Mouse (Mus musculus) forebrain, embryonic 13.5 days (tissue): ENCODE data around the gene Dlgap1. TPM values are rescaled to one million over a fixed set of nuclear protein-coding genes. Genes with fewer than 3 reads are reported as not detected.

Experiments used
- ATAC-seq: fragments of 200-750 bp; cut with Nextera tagmentation; 2 replicates; pipeline ENCODE4 v1.8.0; 2017
- H3K27ac ChIP-seq: fragments of 300-500 bp; sonication (generic); 2 replicates; pipeline ENCODE4 v1.5.1; 2015; ENCODE audit warnings: inconsistent platforms, mild to moderate bottlenecking, moderate library complexity
- H3K27me3 ChIP-seq: fragments of 300-500 bp; sonication (generic); 2 replicates; pipeline ENCODE4 v1.6.1; 2015; ENCODE audit warnings: mild to moderate bottlenecking, inconsistent platforms
- H3K36me3 ChIP-seq: fragments of 300-500 bp; sonication (generic); 2 replicates; pipeline ENCODE4 v1.6.1; 2015; ENCODE audit warnings: mild to moderate bottlenecking, inconsistent platforms; ENCODE audit not compliant: poor library complexity, severe bottlenecking
- H3K4me1 ChIP-seq: fragments of 300-500 bp; sonication (generic); 2 replicates; pipeline ENCODE4 v1.6.1; 2015; ENCODE audit warnings: inconsistent platforms
- H3K4me2 ChIP-seq: fragments of 300-500 bp; sonication (generic); 2 replicates; pipeline ENCODE4 v1.6.1; 2015; ENCODE audit warnings: inconsistent platforms, mild to moderate bottlenecking, moderate library complexity
- H3K4me3 ChIP-seq: fragments of 300-500 bp; sonication (generic); 2 replicates; pipeline ENCODE4 v1.5.1; 2015; ENCODE audit warnings: mild to moderate bottlenecking, inconsistent platforms
- H3K9ac ChIP-seq: fragments of 300-500 bp; sonication (generic); 2 replicates; pipeline ENCODE4 v1.6.1; 2015; ENCODE audit warnings: mild to moderate bottlenecking, inconsistent platforms
- H3K9me3 ChIP-seq: fragments of 300-500 bp; sonication (generic); replicated peaks from 2 replicates; pipeline ENCODE4 v1.6.1; 2016; ENCODE audit warnings: inconsistent platforms
- WGBS: fragments of 180-500 bp; shearing (Covaris S2); methylation state at CpG from one replicate; pipeline ENCODE4 v1.1.7; 2015; 5-methylcytosine and 5-hydroxymethylcytosine counted together
- polyA plus RNA-seq: library from polyadenylated mRNA; unstranded; fragments of >200 nt; fragmentation: Nextera tagmentation; extraction: Ambion mirVana; gene quantifications from 2 replicates; pipeline ENCODE4 v1.2.1, GENCODE M21; 2015

Gene Dlgap1
- polyA plus RNA-seq, 1 experiment from 2014 or later: 9.3 TPM

DNA sequence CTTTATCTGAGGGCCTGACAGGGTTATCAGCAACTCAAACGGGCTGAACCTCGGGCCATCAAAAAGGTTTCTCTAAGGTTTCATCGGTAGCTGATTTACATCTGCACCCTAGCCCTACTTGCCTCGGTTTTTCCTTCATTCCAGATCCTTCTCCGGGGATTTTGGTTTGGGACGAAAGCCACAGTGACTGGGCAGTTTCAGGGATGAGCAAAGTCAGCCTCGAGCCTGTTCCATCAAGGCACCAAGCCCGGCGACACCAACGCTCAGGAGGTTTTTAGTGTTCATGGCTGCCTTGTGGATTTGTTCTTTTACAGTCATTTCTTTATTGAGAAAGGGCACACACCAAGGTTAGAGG, 779.6 kb downstream of the Dlgap1 start:
- H3K9me3 ChIP-seq: no peaks in the 10 kb centered on the region
- peaks cover 31% of the 10 kb centered on the region for H3K4me1 ChIP-seq
- peak overlapping the region; percentile 31; the same call in 1 of the 2 replicates for H3K4me3 ChIP-seq
- peaks cover 20% of the 10 kb centered on the region for H3K27me3 ChIP-seq
- ATAC-seq: no peak
- WGBS: 9% methylated on average over 10 of the region's 10 CpGs
- no peak overlapping the region for H3K27ac ChIP-seq
- H3K36me3 ChIP-seq: no peaks in the 10 kb centered on the region
- H3K4me2 ChIP-seq: peak overlapping the region; percentile 64
- H3K9ac ChIP-seq: no peak overlapping the region

DNA sequence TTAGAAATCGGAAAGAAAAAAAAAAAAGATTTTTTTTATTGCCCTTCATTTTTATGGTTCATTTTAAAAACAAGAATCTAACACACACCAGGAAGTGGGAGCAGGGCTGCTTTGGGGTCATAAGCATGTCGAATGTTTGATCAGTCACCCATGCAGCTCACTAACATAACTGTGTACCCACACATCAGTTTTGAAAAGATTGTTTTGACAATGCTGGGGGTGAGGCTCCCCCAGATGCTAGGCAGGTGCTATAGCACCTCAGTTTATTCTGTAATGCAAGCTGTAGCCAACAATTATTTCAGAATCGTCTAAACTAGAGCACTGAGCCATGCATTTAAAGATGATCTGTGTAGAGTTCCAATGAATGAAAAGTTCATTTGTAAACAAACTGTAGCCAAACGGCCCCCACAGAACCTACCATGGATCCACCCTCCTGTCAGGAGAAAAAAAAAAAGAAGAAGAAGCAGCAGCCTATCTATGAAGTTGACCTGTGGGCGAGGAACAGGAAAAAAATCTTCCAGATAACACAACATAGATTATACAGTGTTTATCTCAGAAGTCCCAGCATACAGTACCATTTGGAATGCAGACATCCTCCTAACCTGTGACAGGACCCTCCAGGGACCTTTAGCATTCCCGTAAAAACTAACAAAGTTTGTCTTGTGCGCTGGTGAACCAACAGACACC, 780.2 kb downstream of the Dlgap1 start:
- no peaks in the 10 kb centered on the region for H3K9me3 ChIP-seq
- H3K4me2 ChIP-seq: no peak overlapping the region
- WGBS: 47% methylated on average over 7 of the region's 7 CpGs
- H3K27ac ChIP-seq: no peak overlapping the region
- H3K9ac ChIP-seq: no peak overlapping the region
- H3K4me1 ChIP-seq: peaks cover 31% of the 10 kb centered on the region
- no peak for ATAC-seq
- no peak overlapping the region for H3K4me3 ChIP-seq
- H3K36me3 ChIP-seq: no peaks in the 10 kb centered on the region
- peaks cover 24% of the 10 kb centered on the region for H3K27me3 ChIP-seq

DNA sequence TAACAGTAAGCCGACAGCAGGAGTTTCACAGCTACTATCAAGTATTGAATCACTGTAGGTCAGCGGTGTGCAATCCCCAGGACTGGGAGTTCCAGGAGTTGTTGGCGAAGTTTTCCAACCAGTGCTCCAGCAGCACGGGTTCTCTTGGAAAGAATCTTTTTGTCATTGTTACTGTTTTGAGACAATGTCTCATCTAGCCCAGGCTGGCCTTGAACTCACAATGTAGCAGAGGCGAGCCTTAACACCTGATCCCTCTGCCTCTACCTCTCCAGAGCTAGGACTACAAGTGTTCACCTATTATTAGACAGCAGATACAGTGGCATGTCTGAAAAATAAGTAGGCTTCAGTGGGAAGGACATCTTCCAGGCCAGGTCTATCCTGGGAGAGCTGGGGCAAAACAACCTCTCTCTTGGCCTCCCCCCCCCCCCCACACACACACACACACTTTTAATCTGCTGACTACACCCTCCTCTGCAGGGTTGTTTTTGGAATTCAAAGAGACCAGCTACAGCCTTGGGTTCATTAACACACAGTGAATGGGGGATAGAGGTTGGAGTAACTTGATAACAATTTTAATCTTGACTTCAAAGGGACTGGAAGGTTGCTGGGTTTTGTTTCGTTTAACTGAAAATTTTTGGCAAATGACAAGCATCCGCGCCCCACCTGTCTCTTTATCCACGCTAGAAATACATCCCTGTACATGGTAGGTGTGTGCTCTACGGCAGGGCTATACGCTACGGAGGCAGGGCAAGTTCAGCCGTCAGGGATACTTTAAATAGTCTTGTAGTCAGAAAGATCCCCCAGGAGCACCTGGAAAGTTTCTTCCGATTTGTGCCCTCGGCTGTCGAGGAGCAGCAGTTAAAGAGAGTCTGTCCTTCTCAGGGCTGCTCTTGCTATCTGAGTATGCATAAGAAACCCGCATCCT, 781.6 kb downstream of the Dlgap1 start:
- WGBS: 35% methylated on average over 17 of the region's 17 CpGs
- no peaks in the 10 kb centered on the region for H3K36me3 ChIP-seq

DNA sequence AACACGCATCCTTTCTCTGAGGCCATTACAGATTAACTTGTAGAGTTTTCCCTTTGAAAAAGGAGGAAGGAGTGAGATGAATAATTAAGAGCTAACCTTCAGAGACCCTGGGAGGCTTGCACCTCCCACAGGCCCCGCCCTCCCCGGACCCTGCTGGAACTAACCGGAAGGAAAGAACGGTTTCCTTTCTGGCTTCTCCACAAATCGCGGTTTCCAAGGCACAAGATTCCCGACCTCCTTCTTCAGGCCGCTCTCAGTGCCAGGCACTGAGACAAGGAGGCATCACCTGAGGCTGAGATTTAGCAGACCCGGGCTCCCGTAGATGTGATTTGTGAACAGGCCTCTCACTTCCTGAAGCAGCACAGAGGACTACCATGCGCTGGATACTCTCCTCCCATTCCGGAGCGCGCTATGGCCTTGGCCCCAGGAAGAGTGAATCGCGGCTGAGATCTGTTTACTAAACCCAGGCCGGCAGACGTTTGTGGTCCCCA, 782.3 kb downstream of the Dlgap1 start:
- whole genome bisulfite sequencing: 7% methylated on average over 19 of the region's 19 CpGs
- Histone ChIP-seq H3K9ac (peak overlapping the region; percentile 45), H3K27me3 (peaks cover 30% of the 10 kb centered on the region)

More for the DNA sequence above, 781.6 kb downstream of the Dlgap1 start:
- H3K4me1 ChIP-seq: peaks cover 36% of the 10 kb centered on the region
- H3K4me2 ChIP-seq: peak overlapping the region; percentile 60
- no peak overlapping the region for H3K9ac ChIP-seq
- peaks cover 30% of the 10 kb centered on the region for H3K27me3 ChIP-seq
- no peak for ATAC-seq
- H3K4me3 ChIP-seq: no peak overlapping the region
- H3K27ac ChIP-seq: no peak overlapping the region
- H3K9me3 ChIP-seq: no peaks in the 10 kb centered on the region

DNA sequence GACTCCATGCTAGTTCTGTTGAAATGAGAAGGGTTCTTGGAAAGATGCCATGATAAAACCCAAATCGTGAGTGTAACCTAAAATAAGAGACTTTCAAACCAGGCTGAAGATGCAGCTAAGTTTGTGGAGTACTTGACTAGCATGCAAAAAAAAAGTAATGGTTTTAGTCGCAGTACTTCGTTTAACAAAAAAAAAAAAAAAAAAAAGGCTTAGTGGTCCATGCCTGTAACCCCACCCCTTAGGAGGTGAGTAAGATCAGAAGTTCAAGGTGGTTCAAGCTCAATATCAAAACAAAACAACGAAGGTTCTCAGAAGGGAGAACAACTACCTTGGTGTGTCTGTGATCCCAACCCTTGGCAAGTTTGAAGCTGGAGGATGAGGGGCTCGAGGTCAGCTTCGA, 782.8 kb downstream of the Dlgap1 start:
- Histone ChIP-seq H3K9me3 (no peaks in the 10 kb centered on the region), H3K27me3 (peaks cover 25% of the 10 kb centered on the region), H3K27ac (no peak overlapping the region), H3K36me3 (no peaks in the 10 kb centered on the region), H3K9ac (peak overlapping the region; percentile 45; the same call in 1 of the 2 replicates), H3K4me2 (peak overlapping the region; percentile 60), H3K4me1 (peaks cover 38% of the 10 kb centered on the region), H3K4me3 (no peak overlapping the region)
- WGBS: 58% methylated on average over 6 of the region's 6 CpGs
- ATAC-seq: no peak

More for the DNA sequence above, 782.3 kb downstream of the Dlgap1 start:
- peaks cover 40% of the 10 kb centered on the region for H3K4me1 ChIP-seq
- no peak overlapping the region for H3K27ac ChIP-seq
- H3K4me2 ChIP-seq: peak overlapping the region; percentile 60
- ATAC-seq: no peak
- no peaks in the 10 kb centered on the region for H3K36me3 ChIP-seq
- peak overlapping the region; percentile 33 for H3K4me3 ChIP-seq
- no peaks in the 10 kb centered on the region for H3K9me3 ChIP-seq

DNA sequence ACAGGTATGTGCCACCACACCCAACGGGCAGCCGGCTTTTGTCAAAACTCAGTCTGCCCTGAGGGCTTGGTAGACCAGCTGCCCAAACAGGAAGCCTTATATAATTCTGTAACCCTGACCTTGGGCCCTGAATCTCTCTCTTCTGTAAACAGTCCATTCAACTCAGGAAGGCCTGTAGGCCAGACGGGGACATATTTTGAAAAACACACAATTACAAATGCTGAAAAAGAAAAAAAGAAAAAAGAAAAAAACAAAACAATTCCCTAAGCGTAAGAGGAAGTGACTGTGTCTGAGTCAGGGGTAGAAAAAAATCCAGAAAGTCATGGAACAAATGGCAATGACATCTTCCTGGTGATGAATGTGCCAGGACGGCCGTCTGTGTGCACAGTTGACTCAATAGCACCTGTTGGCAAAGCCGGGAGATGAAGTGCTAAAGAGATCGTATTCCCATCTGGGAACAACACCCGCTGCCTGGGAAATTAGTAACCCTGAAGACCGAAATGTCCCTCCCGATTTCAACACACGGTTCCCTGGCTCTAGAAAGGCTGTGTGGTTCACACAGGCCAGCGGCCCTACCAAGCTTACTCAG, 784.7 kb downstream of the Dlgap1 start:
- H3K36me3 ChIP-seq: no peaks in the 10 kb centered on the region
- peaks cover 24% of the 10 kb centered on the region for H3K27me3 ChIP-seq
- peaks cover 23% of the 10 kb centered on the region for H3K4me1 ChIP-seq
- ATAC-seq: no peak
- H3K9ac ChIP-seq: no peak overlapping the region
- no peak overlapping the region for H3K4me2 ChIP-seq
- WGBS: 84% methylated on average over 13 of the region's 13 CpGs
- H3K27ac ChIP-seq: no peak overlapping the region
- H3K4me3 ChIP-seq: no peak overlapping the region
- no peaks in the 10 kb centered on the region for H3K9me3 ChIP-seq

DNA sequence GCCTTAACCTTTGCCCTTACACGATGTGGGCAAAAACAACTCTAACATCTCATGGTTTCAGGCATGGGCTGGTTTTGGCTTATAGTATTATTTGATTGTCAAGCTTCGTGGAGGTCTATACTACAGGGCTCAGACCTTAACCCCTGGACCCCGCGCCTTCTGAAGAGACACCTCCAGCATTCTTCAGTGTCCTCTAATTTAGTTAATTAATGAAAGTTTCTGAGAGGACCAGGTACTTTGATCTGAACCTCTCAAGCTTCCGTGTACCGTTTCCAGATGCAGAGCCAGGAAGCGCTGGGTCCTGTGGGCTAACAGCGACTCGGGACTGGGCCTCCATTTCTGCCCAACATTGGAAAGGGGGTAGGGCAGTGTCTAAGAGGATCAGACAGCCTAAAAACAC, 785.2 kb downstream of the Dlgap1 start:
- H3K27ac ChIP-seq: no peak overlapping the region
- no peak overlapping the region for H3K4me2 ChIP-seq
- H3K4me3 ChIP-seq: no peak overlapping the region
- H3K9me3 ChIP-seq: no peaks in the 10 kb centered on the region
- no peak overlapping the region for H3K9ac ChIP-seq
- no peaks in the 10 kb centered on the region for H3K36me3 ChIP-seq
- peaks cover 22% of the 10 kb centered on the region for H3K4me1 ChIP-seq
- ATAC-seq: no peak
- WGBS: 83% methylated on average over 9 of the region's 9 CpGs
- peaks cover 24% of the 10 kb centered on the region for H3K27me3 ChIP-seq

DNA sequence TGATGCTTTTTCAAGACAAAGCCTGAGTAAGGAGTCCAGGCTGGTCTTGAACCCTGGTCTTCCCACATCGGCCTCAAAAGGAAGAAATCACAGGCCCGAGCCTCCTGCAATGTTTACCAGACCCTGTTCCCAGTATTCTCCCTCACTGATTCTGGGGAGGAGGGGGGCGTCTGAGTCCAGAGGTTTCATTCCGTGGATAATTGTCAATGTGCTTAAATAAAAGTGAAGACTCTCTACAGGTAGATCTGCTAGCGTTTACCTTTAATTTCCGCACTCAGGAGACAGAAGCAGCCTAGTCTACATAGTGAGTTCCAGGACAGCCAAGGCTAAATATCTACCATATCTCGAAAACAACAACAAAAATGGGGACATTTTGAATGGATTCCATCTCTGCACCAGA, 785.8 kb downstream of the Dlgap1 start:
- peaks cover 20% of the 10 kb centered on the region for H3K27me3 ChIP-seq
- WGBS: 51% methylated on average over 7 of the region's 7 CpGs
- no peaks in the 10 kb centered on the region for H3K9me3 ChIP-seq
- no peak for ATAC-seq
- H3K4me1 ChIP-seq: peaks cover 22% of the 10 kb centered on the region
- H3K36me3 ChIP-seq: no peaks in the 10 kb centered on the region
- no peak overlapping the region for H3K4me3 ChIP-seq
- H3K27ac ChIP-seq: no peak overlapping the region
- no peak overlapping the region for H3K9ac ChIP-seq
- H3K4me2 ChIP-seq: peak overlapping the region; percentile 60; the same call in 1 of the 2 replicates

DNA sequence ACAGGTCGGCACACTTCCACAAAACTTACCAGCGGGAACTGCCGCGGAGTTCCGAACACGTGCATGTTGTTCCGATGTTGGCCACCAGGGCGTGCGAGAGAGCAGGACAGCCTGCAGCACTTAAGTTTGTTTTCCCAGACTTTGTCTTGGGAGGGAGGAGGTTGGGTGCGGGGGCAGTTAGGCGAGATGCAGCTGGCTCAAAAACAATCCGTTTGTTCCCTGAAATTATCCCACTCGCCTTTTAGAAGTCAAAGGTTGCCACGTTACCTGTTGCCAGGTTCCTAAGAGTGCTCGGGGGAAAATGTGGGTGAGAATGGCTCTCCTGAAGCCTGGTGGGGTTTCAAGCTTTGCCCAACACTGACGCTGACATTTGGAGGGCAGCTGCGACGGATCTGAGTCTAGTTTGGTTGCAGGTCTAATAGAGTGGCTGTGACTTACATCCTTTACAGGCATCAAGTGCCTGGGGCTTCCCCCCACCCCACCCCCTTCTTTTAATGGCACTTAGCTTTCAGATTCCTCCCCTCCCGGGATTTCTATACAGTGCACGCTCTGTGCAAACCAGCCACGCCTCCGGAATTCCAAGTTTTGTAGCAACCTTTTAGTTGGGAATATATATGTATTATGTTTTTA, 786.3 kb downstream of the Dlgap1 start:
- H3K4me2 ChIP-seq: peak overlapping the region; percentile 60
- peak overlapping the region; percentile 34 for H3K4me3 ChIP-seq
- ATAC-seq: peak; percentile 68
- H3K36me3 ChIP-seq: no peaks in the 10 kb centered on the region
- H3K4me1 ChIP-seq: peaks cover 22% of the 10 kb centered on the region
- H3K27me3 ChIP-seq: peaks cover 18% of the 10 kb centered on the region
- WGBS: under 1% methylated on average over 22 of the region's 22 CpGs
- 0 out of 2 replicates have a peak overlapping the region, but pooled peaks have one; percentile 7 for H3K27ac ChIP-seq
- H3K9ac ChIP-seq: peak overlapping the region; percentile 53
- no peaks in the 10 kb centered on the region for H3K9me3 ChIP-seq

DNA sequence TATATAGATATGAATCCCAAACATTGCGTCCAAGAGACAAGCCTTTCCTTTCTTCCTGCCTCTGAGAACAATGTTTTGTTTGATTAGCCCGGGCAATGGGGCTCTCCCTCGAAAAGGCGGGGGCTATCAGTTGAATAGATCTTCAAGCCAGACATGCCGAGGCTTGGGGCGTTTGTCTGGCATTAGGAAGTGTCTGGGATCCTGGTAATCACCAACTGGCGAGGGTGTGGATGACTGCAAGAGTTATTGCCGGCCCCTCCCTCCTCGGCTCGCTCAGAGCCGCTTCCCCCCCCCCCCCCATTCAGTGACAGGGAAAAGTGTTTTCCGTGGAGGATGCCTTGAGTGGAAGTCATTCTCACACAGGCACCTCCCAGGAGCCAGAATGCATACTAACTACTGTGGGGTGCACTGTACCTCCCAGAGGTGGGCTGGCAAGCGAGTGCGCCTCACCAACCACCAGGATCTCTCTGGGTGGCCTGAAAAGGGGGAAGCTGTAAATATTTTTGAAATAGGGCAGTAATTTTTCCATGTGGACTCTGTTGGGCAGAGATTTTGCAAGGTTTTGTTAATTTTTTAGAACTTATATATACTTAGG, 786.9 kb downstream of the Dlgap1 start:
- Histone ChIP-seq H3K27me3 (peaks cover 15% of the 10 kb centered on the region), H3K4me1 (peaks cover 21% of the 10 kb centered on the region), H3K36me3 (no peaks in the 10 kb centered on the region), H3K9ac (peak overlapping the region; percentile 53), H3K9me3 (no peaks in the 10 kb centered on the region), H3K4me2 (peak overlapping the region; percentile 60), H3K4me3 (peak overlapping the region; percentile 34), H3K27ac (peak overlapping the region; percentile 33; the same call in 1 of the 2 replicates)
- ATAC-seq: no peak; the same call in 1 of the 2 replicates
- WGBS: 3% methylated on average over 14 of the region's 14 CpGs

DNA sequence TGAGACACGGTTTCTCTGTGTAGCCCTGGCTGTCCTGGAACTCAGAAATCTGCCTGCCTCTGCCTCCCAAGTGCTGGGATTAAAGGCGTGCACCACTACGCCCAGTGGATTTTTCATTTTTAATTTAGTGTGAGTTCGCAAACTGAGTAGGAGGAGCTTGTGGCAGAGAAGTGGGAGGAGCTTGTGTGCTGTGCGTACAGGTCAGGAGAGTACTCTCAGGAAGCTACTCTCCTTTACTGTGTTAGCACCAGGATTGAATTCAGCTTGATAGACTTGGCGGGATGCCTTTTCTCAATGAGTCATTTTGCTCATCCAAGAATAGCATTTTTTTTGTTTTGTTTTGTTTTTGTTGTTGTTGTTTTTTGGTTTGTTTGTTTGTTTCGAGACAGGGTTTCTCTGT, 793.1 kb downstream of the Dlgap1 start:
- H3K27me3 ChIP-seq: no peaks in the 10 kb centered on the region
- no peak overlapping the region for H3K4me2 ChIP-seq
- no peak overlapping the region for H3K4me3 ChIP-seq
- no peak overlapping the region for H3K9ac ChIP-seq
- no peak for ATAC-seq
- 94% methylated on average over 7 of the region's 7 CpGs for WGBS
- H3K9me3 ChIP-seq: no peaks in the 10 kb centered on the region
- H3K36me3 ChIP-seq: no peaks in the 10 kb centered on the region
- H3K4me1 ChIP-seq: no peaks in the 10 kb centered on the region
- H3K27ac ChIP-seq: no peak overlapping the region
